Mouse (Mus musculus) heart, embryonic 10.5 days (tissue): Measurements from ENCODE around the gene Ccl27a. TPM values are rescaled to one million over a fixed set of nuclear protein-coding genes. Genes with fewer than 3 reads are reported as not detected.

ENCODE experiments used
- DNase-seq: peaks from one replicate; pipeline ENCODE4 v3.0.0-alpha.2; 2017; ENCODE audit warnings: low spot score
- H3K27ac ChIP-seq: fragments of 300-500 bp; sonication (generic); 2 replicates; pipeline ENCODE4 v1.5.1; 2016; ENCODE audit warnings: mild to moderate bottlenecking
- H3K27me3 ChIP-seq: fragments of 300-500 bp; sonication (generic); 2 replicates; pipeline ENCODE4 v1.6.1; 2016; ENCODE audit warnings: mild to moderate bottlenecking; ENCODE audit not compliant: poor library complexity, insufficient read depth, severe bottlenecking
- H3K36me3 ChIP-seq: fragments of 300-500 bp; sonication (generic); 2 replicates; pipeline ENCODE4 v1.6.1; 2016; ENCODE audit warnings: mild to moderate bottlenecking, moderate library complexity
- H3K4me1 ChIP-seq: fragments of 300-500 bp; sonication (generic); 2 replicates; pipeline ENCODE4 v1.6.1; 2016; ENCODE audit warnings: mild to moderate bottlenecking
- H3K4me3 ChIP-seq: fragments of 300-500 bp; sonication (generic); 2 replicates; pipeline ENCODE4 v1.5.1; 2016; ENCODE audit warnings: mild to moderate bottlenecking, moderate library complexity
- H3K9me3 ChIP-seq: fragments of 300-500 bp; sonication (generic); 2 replicates; pipeline ENCODE4 v1.6.1; 2016; ENCODE audit warnings: mild to moderate bottlenecking, moderate library complexity
- WGBS: fragments of 180-500 bp; shearing (Covaris S2); methylation state at CpG from one replicate; pipeline ENCODE4 v1.1.7; 2016; 5-methylcytosine and 5-hydroxymethylcytosine counted together
- polyA plus RNA-seq: library from polyadenylated mRNA; unstranded; fragments of >200 nt; fragmentation: Nextera tagmentation; extraction: Ambion mirVana; gene quantifications from 2 replicates; pipeline ENCODE4 v1.2.1, GENCODE M21; 2016

Ccl27a gene
- polyA plus RNA-seq, 1 experiment from 2014 or later = 38.1 TPM

GRCm38 (mm10) chr4:41761680-41762079, 12.4 kb downstream of the Ccl27a start:
- peaks cover 48% of the 10 kb centered on the region for H3K4me1 ChIP-seq
- no peak for DNase-seq
- peak overlapping the region; percentile 90 for H3K27ac ChIP-seq
- no peaks in the 10 kb centered on the region for H3K27me3 ChIP-seq
- peaks cover 26% of the 10 kb centered on the region for H3K36me3 ChIP-seq
- H3K4me3 ChIP-seq = peak overlapping the region; percentile 57
- H3K9me3 ChIP-seq = no peaks in the 10 kb centered on the region

DNA sequence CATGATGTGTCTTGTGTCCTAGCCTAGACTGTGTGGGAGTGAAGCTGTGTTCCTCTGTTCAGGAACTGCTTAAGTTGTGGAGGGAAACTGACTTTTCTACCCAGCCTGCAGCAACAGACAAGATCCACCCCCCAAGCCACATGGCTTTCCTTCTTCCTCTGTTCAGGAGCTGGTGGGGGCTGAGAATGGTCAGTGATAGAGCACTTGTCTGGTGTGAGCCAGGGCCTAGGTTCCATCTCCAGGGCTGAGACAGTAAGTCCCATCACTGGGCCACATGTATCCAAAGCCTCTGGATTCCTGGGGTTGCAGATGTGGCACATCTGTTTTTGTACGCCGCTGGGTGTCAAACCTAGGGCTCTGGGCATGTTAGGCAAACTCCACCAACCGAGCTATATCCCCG, 13.1 kb downstream of the Ccl27a start:
- 89% methylated on average over 4 of the region's 4 CpGs for WGBS
- no peak for DNase-seq
- Histone ChIP-seq H3K27me3 (no peaks in the 10 kb centered on the region), H3K36me3 (peaks cover 27% of the 10 kb centered on the region), H3K27ac (peak overlapping the region; percentile 90), H3K4me3 (peak overlapping the region; percentile 57), H3K4me1 (peaks cover 55% of the 10 kb centered on the region), H3K9me3 (no peaks in the 10 kb centered on the region)

- Histone ChIP-seq H3K4me1 (peaks cover 55% of the 10 kb centered on the region), H3K9me3 (no peaks in the 10 kb centered on the region)
- WGBS = 1% methylated on average over 15 of the region's 15 CpGs
Measured at GRCm38 (mm10) chr4:41760288-41760721, 13.7 kb downstream of the Ccl27a start.

DNA sequence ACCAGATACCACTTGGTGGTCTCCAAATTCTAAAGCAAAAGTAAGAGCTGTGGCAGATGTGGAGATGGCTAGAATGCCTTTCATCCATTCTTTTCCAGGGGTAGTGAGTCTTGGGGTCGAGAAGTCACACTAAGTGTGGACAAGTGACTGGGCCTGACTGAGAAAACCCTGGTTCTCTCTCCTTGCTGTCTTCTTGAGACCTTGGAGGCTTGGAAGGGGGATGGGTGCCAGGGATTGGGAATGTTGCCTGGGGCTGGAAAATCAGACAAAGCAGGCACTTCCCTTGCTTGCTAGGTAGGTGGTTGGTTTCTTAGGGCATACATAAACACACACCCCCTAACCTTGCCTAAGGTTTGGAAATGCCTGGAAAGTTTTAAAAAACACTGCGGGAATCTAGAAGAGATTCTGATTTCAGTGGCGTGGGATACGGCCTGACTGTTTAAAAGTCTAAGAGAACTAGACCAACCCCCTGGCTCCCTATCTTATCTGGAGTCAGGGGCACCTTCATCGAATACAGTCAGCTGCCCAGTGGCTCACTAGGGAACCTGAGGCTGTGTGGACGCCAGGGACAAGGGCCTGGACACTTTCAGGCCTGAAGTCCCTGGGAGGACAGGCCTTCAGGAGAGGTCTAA, 14.3 kb downstream of the Ccl27a start:
- H3K4me1 ChIP-seq = peaks cover 58% of the 10 kb centered on the region
- peak; percentile 76 for DNase-seq
- no peaks in the 10 kb centered on the region for H3K27me3 ChIP-seq
- H3K36me3 ChIP-seq = peaks cover 24% of the 10 kb centered on the region
- 13% methylated on average over 6 of the region's 6 CpGs for WGBS
- H3K27ac ChIP-seq = peak overlapping the region; percentile 90
- peak overlapping the region; percentile 57 for H3K4me3 ChIP-seq
- no peaks in the 10 kb centered on the region for H3K9me3 ChIP-seq

More at GRCm38 (mm10) chr4:41760288-41760721, 13.7 kb downstream of the Ccl27a start:
- H3K27me3 ChIP-seq = no peaks in the 10 kb centered on the region
- H3K27ac ChIP-seq = peak overlapping the region; percentile 90
- H3K36me3 ChIP-seq = peaks cover 24% of the 10 kb centered on the region
- peak overlapping the region; percentile 57 for H3K4me3 ChIP-seq
- peak; percentile 98 for DNase-seq

- peak overlapping the region; percentile 57; the same call in 1 of the 2 replicates for H3K4me3 ChIP-seq
- peaks cover 24% of the 10 kb centered on the region for H3K36me3 ChIP-seq
- WGBS = 69% methylated on average over 9 of the region's 9 CpGs
- no peaks in the 10 kb centered on the region for H3K9me3 ChIP-seq
- peak overlapping the region; percentile 90 for H3K27ac ChIP-seq
- peaks cover 61% of the 10 kb centered on the region for H3K4me1 ChIP-seq
- DNase-seq = peak; percentile 72
- no peaks in the 10 kb centered on the region for H3K27me3 ChIP-seq
Measured at GRCm38 (mm10) chr4:41759206-41759605, 14.8 kb downstream of the Ccl27a start.

DNA sequence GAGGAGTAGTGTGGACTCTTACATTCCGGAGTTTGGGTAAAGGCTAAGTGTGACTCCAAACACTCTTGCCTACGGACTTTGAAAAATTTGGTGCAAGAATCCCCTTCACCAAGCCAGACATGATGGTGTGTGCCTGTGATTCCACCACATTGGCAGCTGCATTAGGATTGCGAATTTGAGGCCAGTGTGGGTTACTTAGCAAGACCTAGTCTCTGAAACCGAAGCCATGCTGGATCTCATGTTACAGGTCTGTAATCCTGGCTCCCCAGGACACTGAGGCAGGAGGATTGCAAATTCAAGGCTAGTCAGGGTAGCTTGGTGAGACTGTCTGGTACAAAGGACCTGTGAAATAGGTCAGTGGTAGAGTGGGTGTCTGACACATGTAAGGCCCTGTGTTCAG, 15.3 kb downstream of the Ccl27a start:
- Histone ChIP-seq H3K27ac (no peak overlapping the region), H3K27me3 (no peaks in the 10 kb centered on the region), H3K4me3 (no peak overlapping the region), H3K4me1 (peaks cover 61% of the 10 kb centered on the region), H3K9me3 (no peaks in the 10 kb centered on the region), H3K36me3 (peaks cover 24% of the 10 kb centered on the region)
- 91% methylated on average over 4 of the region's 4 CpGs for WGBS
- peak; percentile 70 for DNase-seq

DNA sequence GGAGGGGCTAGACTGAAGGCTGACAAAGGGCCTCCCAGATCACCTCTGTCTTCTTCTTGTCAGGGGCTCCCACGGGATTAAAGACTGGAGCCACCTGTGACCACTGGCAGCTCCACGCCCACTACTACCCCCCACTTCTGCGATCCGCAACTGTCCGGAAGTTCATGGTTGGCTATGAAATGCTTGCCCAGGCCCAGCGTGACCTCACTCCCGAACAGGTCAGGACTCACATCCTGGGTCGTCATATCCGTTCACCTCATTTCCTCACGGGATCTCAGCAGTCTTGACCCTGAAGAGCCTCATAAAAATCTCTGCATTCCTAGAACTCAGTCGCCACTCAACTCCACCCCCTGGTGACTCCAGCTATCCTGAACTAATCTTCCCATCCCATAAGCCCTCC, 16.0 kb downstream of the Ccl27a start:
- no peak overlapping the region for H3K27ac ChIP-seq
- H3K36me3 ChIP-seq = peaks cover 24% of the 10 kb centered on the region
- H3K9me3 ChIP-seq = no peaks in the 10 kb centered on the region
- H3K27me3 ChIP-seq = no peaks in the 10 kb centered on the region
- H3K4me1 ChIP-seq = peaks cover 61% of the 10 kb centered on the region
- no peak overlapping the region for H3K4me3 ChIP-seq
- no peak for DNase-seq
- WGBS = 83% methylated on average over 11 of the region's 11 CpGs

- Histone ChIP-seq H3K36me3 (peaks cover 24% of the 10 kb centered on the region), H3K27ac (no peak overlapping the region), H3K4me1 (peaks cover 54% of the 10 kb centered on the region), H3K27me3 (no peaks in the 10 kb centered on the region), H3K9me3 (no peaks in the 10 kb centered on the region), H3K4me3 (no peak overlapping the region)
- peak; percentile 72 for DNase-seq
- 91% methylated on average over 13 of the region's 13 CpGs for WGBS
Measured at GRCm38 (mm10) chr4:41757321-41757720, 16.7 kb downstream of the Ccl27a start.

GRCm38 (mm10) chr4:41756440-41756839, 17.6 kb downstream of the Ccl27a start:
- peak overlapping the region; percentile 93 for H3K27ac ChIP-seq
- WGBS = 73% methylated on average over 8 of the region's 8 CpGs

DNA sequence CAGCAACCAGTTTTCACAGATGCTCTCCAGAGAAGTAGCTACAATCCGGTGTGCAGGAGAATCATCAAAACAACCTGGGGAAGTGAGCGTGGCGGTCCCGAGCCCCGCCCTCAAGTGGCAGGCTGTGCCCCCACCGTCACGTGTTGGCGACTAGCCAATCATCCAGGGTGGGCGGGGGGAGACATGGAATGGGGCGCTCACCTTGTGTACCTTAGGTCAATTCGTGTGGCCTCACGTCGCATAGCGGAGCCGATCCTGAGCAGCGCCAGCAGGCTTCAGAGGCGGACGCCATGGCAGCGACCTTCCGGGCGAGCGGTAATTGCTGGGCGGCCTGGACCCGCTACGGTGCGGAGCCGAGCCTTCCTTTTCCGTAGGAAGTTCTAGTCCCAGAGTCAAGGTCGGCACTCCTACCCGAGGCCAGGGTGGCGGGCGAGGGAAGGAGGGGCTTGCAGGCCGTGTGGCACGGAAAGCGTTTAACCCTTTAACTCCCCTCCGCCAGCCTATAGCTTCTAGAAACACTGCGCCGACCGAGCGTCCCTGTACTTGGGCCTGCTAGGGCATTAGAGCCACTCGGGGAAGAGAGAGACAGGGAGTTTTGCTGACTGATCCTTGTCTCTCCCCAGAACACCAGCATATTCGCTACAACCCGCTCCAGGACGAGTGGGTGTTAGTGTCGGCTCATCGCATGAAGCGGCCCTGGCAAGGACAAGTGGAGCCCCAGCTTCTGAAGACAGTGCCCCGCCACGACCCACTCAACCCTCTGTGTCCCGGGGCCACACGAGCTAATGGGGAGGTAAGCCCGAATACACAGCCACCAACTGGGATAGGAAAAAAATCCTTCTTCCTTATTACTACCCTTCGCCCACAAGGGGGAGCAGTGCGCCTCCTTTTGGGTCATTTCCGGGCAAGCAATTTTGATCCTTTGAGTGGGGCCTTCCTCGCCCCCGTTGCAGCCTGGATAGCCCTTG, 18.4 kb downstream of the Ccl27a start, which contains the start of gene Sigmar1:
TSS of gene Sigmar1 (minus strand) at position 820 of the 968 bp plus-strand sequence.
- Histone ChIP-seq H3K4me3 (peak within 1 kb of the TSS; percentile 70), H3K27me3 (peaks cover 6% of the 10 kb centered on the region; the same call in 1 of the 2 replicates), H3K36me3 (peaks cover 24% of the 10 kb centered on the region), H3K9me3 (no peaks in the 10 kb centered on the region), H3K4me1 (peaks cover 37% of the 10 kb centered on the region), H3K27ac (peak within 1 kb of the TSS; percentile 93)
- peak; percentile 95 for DNase-seq
- under 1% methylated on average over 57 of the region's 57 CpGs for WGBS

More at GRCm38 (mm10) chr4:41756440-41756839, 17.6 kb downstream of the Ccl27a start:
- Histone ChIP-seq H3K4me1 (peaks cover 45% of the 10 kb centered on the region), H3K9me3 (no peaks in the 10 kb centered on the region), H3K4me3 (peak overlapping the region; percentile 70), H3K27me3 (peaks cover 6% of the 10 kb centered on the region; the same call in 1 of the 2 replicates), H3K36me3 (peaks cover 24% of the 10 kb centered on the region)
- peak; percentile 76 for DNase-seq

- Histone ChIP-seq H3K36me3 (peaks cover 24% of the 10 kb centered on the region), H3K4me1 (peaks cover 30% of the 10 kb centered on the region), H3K9me3 (no peaks in the 10 kb centered on the region), H3K4me3 (peak within 1 kb of the TSS; percentile 70), H3K27me3 (peaks cover 6% of the 10 kb centered on the region; the same call in 1 of the 2 replicates), H3K27ac (peak within 1 kb of the TSS; percentile 93)
- WGBS = 14% methylated on average over 14 of the region's 14 CpGs
- no peak for DNase-seq
Measured at GRCm38 (mm10) chr4:41754797-41755337, 19.2 kb downstream of the Ccl27a start, which contains the start of gene Galt. Gene Galt, plus strand, starts transcription at chr4:41755228.

DNA sequence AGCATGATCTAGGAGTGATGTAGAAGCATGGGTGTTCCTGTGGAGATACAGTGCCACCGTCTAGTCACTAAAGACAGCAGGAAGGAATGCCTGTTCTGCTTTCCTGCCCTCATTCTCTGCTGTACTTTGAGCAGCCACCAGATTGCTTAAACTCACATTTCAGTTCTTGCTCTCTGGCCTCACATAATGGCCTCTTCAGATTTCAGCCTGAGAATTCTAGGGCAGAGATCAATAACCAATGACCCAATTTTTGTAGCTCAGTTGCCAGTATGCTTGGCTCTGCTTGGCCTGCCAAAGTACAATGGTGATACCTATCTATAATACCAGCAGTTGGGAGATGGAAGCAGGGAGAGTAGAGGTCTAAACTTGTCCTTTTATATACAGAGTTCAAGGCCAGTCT, 29.0 kb downstream of the Ccl27a start:
- DNase-seq = no peak
- Histone ChIP-seq H3K9me3 (no peaks in the 10 kb centered on the region), H3K36me3 (no peaks in the 10 kb centered on the region), H3K27me3 (0 out of 2 replicates have a peak, but pooled peaks cover 3% of the 10 kb centered on the region), H3K27ac (no peak overlapping the region), H3K4me1 (peaks cover 13% of the 10 kb centered on the region), H3K4me3 (no peak overlapping the region)
- 77% methylated on average over 1 of the region's 1 CpGs for whole genome bisulfite sequencing
